Mouse (Mus musculus) kidney, postnatal 25 days (tissue): ENCODE data around the gene Trio.
A peak's percentile ranks its signal among the peaks of the same experiment; 100 is the strongest.
"Not testable (repeated sequence)": the region's sequence is repeated elsewhere in the genome, so short reads cannot be mapped to it uniquely, and the experiment has no call there.

Experiments
- DNase-seq, 2 experiments: peaks; one replicate each; pipeline ENCODE4 v3.0.0; 2021; ENCODE audit warnings: mixed read lengths in 2 of 2

Gene Trio

GRCm38 (mm10) chr15:27760655-27761054, 265.0 kb downstream of the Trio start:
- DNase-seq = no peak

GRCm38 (mm10) chr15:27759890-27760289, 265.8 kb downstream of the Trio start:
- DNase-seq = no peak

- no peak for DNase-seq
These were observed 267.0 kb downstream of the Trio start for GRCm38 (mm10) chr15:27758680-27759079.

GRCm38 (mm10) chr15:27756426-27756825, 269.2 kb downstream of the Trio start:
- DNase-seq = no peak

- DNase-seq = no peak
These were observed 270.9 kb downstream of the Trio start for GRCm38 (mm10) chr15:27754571-27755260.

GRCm38 (mm10) chr15:27753923-27754322, 271.7 kb downstream of the Trio start:
- DNase-seq = no peak

- DNase-seq = peak in 1 of 2 experiments; percentile 28
These were observed 272.8 kb downstream of the Trio start for GRCm38 (mm10) chr15:27752677-27753342.

- peak; percentile 75 to 78 for DNase-seq
These were observed 273.8 kb downstream of the Trio start for GRCm38 (mm10) chr15:27751612-27752405.

GRCm38 (mm10) chr15:27748739-27749138, 276.9 kb downstream of the Trio start:
- peak; percentile 40 to 72 for DNase-seq

- DNase-seq = no peak
These were observed 278.1 kb downstream of the Trio start for GRCm38 (mm10) chr15:27747512-27747911.

- peak in 1 of 2 experiments; percentile 32 for DNase-seq
These were observed 280.7 kb downstream of the Trio start for GRCm38 (mm10) chr15:27744995-27745394.

GRCm38 (mm10) chr15:27740080-27740479, 285.6 kb downstream of the Trio start:
- DNase-seq = no peak

- no peak for DNase-seq
These were observed 293.8 kb downstream of the Trio start for GRCm38 (mm10) chr15:27731818-27732217.

- no peak for DNase-seq
These were observed 299.4 kb downstream of the Trio start for GRCm38 (mm10) chr15:27726228-27726627.

- DNase-seq = peak in 1 of 2 experiments; percentile 26
These were observed 300.6 kb downstream of the Trio start for GRCm38 (mm10) chr15:27724796-27725680.

GRCm38 (mm10) chr15:27724298-27724697, 301.4 kb downstream of the Trio start:
- DNase-seq = peak in 1 of 2 experiments; percentile 19

- peak in 1 of 2 experiments; percentile 10 for DNase-seq
These were observed 301.9 kb downstream of the Trio start for GRCm38 (mm10) chr15:27723746-27724145.

- DNase-seq = not testable (repeated sequence)
These were observed 305.4 kb downstream of the Trio start for GRCm38 (mm10) chr15:27720297-27720696.

- no peak for DNase-seq
These were observed 307.0 kb downstream of the Trio start for GRCm38 (mm10) chr15:27718668-27719067.

- DNase-seq = peak in 1 of 2 experiments; percentile 37
These were observed 310.3 kb downstream of the Trio start for GRCm38 (mm10) chr15:27715331-27715730.

- DNase-seq = no peak
These were observed 314.9 kb downstream of the Trio start for GRCm38 (mm10) chr15:27710698-27711097.

- DNase-seq = no peak
These were observed 316.6 kb downstream of the Trio start for GRCm38 (mm10) chr15:27708968-27709612.
